Mouse (Mus musculus) brain, embryonic 18.5 days (tissue): ENCODE data around the gene Gnmt.
"Not testable (repeated sequence)": the region's sequence is repeated elsewhere in the genome, so short reads cannot be mapped to it uniquely, and the experiment has no call there.

Source experiments
- DNase-seq: peaks from one replicate; pipeline ENCODE4 v3.0.0-alpha.2; 2012; ENCODE audit warnings: low read depth, low spot score

Gnmt gene

GRCm38 (mm10) chr17:46728904-46729318 lies at the start of gene Gnmt:
TSS of gene Gnmt (minus strand) at chr17:46729168.
- no peak for DNase-seq

DNA sequence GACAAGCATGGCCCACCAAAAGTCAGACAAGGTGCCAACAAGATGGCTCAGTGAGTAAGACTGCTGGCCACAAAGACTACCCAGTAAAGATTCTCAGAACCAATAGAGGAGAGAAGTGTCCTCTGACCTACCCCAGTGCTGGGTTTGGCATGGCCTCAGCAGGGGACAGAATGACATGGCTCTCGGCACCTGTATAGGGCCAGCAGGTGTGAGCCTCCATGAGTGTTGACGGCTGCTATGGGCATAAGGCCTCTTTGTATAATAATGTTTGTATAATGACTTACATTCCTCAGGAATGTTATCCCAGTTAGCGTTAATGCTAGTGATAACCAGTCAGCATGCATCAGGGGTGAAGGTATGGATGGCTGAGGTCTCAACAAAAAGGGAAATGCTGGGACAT lies 47.1 kb upstream of the Gnmt start:
- no peak for DNase-seq

DNA sequence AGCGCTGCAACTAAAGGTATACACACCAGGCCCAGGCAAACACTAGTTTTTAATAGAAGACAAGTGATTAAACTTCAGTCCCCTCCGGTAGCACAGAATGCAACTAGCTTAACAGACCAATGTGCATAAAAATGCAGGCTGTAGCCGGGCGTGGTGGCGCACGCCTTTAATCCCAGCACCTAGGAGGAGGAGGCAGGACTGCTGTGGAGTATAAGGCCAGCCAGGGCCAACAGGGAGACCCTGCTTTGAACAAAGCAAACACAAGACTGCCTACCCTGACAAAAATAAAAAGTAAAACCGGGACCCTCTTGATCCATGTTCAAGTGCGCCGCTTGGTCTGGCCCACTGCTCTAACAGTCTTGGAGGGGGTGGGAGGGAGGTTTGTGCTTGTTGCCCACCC lies 46.1 kb upstream of the Gnmt start:
- no peak for DNase-seq

DNA sequence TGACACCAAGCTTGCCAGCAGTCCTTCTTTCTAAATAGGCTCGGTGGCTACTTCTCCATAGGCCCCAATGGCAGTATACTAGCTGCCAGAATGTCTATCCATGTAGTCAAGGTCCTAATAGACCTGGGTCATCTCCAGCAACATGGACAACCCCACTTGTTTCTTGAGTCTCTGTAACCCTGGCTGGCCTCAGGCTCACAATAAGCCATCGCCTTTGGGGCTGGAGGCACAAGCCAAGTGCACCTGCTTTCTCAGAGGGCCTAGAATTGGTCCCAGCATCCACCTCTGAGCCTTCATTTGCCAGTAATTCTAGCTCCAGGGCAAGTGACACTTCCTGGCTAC lies 45.1 kb upstream of the Gnmt start:
- DNase-seq = no peak

DNA sequence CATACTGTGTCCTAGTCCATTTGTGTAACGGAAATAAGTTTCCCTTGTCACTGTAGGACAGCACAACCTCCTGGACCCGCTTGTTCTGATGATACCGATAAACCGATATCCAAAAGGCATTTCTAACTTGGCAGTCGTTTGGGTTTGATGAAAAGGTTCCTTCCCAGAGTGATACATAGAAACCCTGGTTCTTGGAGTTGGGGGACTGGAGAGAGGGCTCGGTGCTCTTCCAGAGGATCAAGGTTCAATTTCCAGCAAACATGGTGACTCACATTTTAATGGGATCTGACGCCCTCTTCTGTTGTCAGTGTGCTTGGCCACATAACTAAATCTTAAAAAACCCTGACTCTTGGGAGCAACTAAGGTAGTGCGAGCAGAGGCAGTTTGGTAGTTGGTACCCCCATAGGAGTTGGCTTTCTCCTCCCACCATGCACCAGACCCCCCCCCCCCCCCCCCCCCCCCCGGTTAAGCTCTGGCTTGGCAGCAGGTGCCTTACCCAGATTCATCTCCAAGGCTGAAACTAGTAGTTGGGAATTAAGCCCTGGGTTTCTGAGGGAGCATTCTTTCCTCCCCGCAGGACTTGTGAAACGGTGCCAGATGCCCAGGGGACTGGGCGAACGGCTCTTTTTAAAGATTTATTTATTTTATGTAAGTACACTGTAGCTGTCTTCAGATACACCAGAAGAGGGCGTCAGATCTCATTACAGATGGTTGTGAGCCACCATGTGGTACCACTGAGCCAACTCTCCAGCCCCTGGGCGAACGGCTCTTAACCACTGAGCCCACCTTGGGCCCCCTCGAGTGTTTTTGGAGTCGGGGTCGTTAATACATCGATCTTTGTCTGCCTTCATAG lies 44.5 kb upstream of the Gnmt start:
- no peak for DNase-seq

DNA sequence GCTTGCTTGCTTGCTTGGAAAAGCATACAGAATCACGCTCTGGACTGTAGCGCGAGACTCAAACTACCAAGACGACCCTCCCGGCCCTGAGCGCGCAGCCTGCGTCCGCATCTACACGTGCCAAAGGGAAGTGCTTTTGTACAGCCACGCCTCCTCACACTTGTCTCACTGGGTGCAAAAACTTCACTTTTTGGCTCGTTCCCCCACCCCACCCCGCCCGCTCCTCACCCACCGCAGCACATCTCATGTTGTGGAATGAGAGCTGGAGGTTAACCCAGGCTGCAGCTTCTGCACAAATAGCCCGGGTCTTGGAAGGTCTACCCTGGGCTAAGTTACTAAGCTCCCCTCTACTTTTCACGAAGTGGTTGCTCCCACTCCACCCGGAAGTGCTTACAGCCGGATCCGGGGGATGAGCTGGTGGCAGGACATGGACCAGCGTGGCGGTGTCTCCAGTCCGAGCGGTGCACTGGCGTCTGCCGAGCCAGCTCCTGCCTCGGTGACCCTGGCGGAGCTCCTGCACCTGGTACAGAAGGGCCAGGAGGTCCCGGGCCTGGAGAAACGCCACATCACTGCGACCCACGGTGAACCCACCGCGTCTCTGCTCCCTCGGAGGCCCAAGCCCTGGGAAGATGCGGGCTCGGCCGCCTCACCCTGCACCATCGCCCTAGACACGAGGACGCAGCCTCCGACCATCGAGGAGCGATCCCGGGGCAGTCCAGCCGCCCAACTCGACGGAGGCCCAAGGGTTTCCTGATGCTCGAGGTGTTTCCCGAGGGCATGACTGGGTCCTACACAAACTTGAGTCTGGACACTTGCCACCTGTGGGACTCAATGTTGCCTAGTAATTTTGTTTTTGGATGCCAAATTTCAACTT lies 43.7 kb upstream of the Gnmt start, which contains the start of gene 2310039H08Rik:
2310039H08Rik (plus strand) TSS at position 232 of the 874 bp plus-strand sequence.
- DNase-seq = peak; percentile 82

- DNase-seq = no peak
Observed at GRCm38 (mm10) chr17:46772038-46772403, 43.1 kb upstream of the Gnmt start.

GRCm38 (mm10) chr17:46771616-46772015 lies 42.6 kb upstream of the Gnmt start:
- no peak for DNase-seq

DNA sequence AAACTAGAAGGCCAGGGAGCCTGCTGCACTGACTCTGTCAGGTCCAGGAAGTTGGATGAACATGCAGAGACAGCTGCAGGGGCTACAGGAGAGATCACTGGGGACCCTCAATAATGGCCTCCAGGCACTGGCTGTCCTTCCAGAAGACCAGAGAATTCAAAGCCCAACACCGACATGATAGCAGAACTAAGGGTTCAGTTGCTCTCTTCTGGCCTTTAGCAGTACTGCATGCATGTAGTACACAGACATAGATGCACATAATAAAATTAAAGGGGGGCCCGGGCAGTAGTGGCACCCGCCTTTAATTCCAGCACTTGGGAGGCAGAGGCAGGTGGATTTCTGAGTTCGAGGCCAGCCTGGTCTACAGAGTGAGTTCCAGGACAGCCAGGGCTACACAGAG lies 42.1 kb upstream of the Gnmt start:
- DNase-seq = no peak

DNA sequence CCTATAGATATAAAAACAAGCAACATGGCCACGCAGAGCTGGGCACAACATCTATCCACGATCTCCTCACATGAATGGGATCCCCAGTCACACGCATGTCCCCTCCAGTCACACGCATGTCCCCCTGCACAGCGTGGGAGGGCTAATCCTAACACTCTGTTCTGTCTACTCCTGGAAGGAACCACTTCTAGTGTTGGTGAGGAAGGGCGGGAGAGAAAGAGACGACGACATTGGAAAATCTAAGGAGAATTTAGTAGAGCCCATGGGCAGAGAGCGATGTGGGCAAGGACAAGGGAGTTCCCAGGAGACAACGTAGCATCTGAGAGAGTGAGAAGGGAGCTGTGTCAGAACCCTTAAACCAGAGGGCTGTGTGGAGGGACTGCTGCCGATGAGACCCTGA lies 41.6 kb upstream of the Gnmt start:
- no peak for DNase-seq

- DNase-seq = no peak
Observed at GRCm38 (mm10) chr17:46767868-46768267, 38.9 kb upstream of the Gnmt start.

DNA sequence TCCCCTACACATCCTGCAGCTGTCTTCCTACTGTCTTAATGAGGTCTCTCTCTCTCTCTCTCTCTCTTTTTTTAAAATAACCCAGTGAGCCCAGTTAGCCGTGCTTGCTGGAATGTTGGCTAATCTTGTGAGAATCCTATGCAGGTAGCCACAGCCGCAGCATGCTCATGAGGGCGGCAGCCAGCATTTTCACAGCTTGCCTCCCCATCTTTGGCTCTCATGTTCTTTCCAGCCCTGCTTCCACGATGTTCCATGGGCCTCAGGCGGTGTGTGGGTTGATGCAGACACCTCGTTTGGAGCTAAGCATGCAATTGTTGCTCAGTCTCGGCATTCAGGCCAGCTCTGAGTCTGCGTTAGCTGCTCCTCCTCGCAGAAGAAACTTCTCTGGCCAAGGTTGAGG lies 35.9 kb upstream of the Gnmt start:
- not testable (repeated sequence) for DNase-seq

GRCm38 (mm10) chr17:46763544-46763943 lies 34.6 kb upstream of the Gnmt start, which contains the start of gene Ptcra:
TSS of gene Ptcra (minus strand) at chr17:46763712.
- no peak for DNase-seq

DNA sequence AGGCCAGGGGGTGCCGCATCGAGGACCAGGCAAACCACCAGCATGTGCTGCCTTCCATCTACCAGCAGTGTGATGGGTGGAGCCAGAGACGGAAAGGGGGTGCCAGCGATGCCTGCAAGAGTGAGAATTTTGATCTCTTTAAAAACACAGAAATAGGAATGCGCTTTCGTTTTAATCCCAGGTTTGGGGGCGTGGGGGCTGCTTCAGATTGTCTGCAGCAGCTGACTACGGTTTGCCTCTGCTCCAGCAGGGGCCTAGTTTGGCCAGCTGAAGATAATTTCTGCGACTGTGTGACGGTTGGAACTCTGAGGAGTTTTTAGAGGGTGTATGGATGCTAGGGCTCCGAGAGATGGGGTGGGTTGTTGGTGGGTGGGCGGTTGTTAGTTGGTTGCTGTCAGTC lies 29.8 kb upstream of the Gnmt start:
- no peak for DNase-seq

DNA sequence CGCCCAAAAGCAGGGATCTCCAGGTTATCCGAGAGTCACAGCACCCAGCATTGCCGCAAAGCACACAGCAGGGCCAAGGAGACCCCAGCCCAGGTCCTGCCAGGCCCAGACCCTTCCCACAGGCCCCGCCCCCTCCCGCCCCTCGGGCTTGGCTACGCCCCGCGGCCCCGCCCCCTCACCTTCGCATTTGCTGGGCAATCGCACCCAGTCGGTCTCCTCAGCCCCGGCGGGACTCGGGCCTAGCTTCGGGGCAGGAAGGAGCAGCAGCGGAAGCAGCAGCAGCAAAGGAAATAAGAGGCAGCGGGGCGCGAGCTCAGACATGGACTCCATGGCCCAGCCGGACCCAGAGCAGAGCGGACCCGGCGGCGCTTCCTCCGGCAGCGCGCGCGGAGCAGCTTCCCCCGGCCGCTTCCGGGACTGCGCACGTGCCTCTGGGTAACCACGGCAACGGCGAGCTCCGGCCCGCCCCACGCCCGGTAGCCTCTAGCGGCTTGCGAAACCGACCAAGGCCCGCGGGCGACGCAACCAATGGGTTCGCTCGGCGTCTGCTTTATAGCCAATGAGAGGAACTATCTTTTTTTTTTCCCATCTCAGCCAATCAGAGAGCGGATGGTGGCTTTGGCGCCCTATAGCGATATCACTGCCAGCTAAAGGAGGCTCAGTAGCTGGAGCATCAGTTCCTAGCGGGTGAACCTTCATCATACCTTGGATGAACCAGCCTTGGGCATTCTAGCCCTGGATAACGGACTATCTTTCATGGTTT lies 23.0 kb upstream of the Gnmt start, which contains the start of gene Cnpy3:
Cnpy3 (minus strand) TSS at position 421 of the 763 bp plus-strand sequence.
- peak; percentile 96 for DNase-seq

GRCm38 (mm10) chr17:46751056-46751793 lies 22.3 kb upstream of the Gnmt start:
- DNase-seq = no peak

DNA sequence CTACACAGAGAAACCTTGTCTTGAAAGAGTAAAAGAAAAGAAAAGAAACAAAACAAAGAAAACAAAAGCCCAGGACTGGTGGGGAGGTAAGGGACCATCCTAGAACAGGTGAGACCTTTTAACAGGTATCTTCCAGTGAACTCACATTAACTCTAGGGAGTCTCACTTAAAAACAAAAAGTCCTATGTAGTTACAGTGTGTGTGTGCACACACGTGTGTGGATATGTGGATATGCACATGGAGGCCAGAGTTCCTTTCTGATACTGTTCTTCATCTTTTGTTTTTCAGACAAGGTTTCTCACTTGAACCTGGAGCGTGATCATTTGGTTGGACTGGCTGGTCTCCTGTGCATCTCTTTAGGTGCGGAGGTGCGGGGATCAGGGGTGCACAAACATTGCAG lies 21.6 kb upstream of the Gnmt start:
- DNase-seq = no peak

DNA sequence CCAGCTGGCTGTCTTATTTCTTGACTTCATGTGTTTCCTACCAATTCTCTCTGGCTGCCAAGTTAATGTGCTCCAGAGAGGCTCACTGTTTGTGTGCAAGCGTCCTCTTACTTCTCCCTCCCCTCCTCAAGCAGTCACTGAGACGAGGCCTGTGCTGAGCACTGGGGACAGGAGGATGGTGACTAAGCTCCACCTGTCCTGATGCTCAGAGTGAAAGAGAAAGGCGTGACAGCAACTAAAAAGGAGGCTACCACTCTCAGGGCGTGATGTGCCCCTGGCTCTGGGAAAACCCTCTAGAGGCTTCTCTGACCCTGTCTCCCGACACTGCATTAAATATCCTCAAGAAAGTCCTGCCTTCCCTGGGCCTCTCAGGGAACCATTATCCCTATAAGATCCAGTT lies 20.3 kb upstream of the Gnmt start:
- DNase-seq = no peak

DNA sequence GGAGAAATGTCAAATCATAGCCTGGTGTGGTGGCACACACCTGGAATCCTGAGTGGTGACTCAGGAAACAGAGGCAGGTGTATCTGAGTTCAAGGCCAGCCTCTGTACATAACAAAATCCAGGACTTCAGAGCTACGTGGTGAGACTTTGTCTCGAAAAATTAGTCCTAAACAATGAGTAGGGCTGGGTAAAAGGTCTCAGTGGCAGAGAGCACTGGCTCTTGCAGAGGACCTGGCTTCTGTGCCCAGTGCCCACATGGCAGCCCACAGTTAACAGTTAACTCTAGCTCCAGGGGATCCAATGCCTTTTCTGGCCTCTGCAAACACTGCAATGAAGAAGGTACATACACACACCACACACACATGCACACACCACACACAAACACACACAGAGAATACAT lies 18.8 kb upstream of the Gnmt start:
- no peak for DNase-seq

- no peak for DNase-seq
Observed at GRCm38 (mm10) chr17:46747234-46747633, 18.3 kb upstream of the Gnmt start.

GRCm38 (mm10) chr17:46745506-46745905 lies 16.5 kb upstream of the Gnmt start:
- no peak for DNase-seq
